Comparison of ENCODE assay signal across 8 mouse cellular contexts in the genomic region with DNA sequence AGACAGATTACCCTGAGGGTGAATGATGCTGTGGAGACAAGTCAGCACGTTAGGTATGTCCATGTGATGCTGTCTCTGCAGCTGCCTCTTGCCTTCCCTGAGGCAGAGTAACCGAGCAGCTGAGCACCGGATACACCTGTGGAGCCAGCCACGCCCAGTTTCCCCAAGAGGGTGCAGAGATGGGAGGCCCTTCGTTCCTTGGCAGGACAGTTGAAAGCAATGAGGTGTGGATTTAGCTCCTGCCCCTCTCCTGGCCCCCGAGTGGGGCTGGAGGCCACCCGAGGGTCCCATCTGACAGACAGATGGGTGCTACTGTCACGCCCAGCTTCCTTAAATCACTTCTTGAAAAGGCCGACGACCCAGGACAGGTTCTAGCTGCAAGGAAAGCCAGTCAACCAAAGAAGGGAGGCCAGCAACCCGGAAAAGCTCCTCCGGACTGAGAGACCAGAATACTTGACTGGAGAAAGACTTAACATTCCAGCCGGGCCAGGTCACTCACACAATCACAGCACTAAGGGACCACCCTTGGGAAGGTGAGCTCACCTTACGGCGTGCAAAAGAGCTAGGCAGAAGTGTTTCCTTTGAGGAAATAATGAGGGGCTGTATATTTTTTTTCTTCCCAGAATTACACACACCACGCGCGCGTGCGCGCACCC. TPM values are rescaled to one million over a fixed set of nuclear protein-coding genes. Genes with fewer than 3 reads are reported as not detected.
DNase-seq lines count a peak whose midpoint lies in the region; ATAC-seq and TF ChIP-seq lines count a peak whose summit lies in the region.

No protein-coding gene starts in this region.

- no peak for TF ChIP-seq EP300 in heart, postnatal 0 days (IDR thresholded peaks at IDR 0.05; ENCODE audit: low read depth)

- no peak for TF ChIP-seq CTCF in heart, postnatal 0 days (IDR thresholded peaks at IDR 0.05; ENCODE audit: low read depth)

- peak; percentile 84 for DNase-seq in CD4-positive helper T cell, adult 2 months (ENCODE audit: low read depth, low spot score)
- peak; percentile 34 for DNase-seq in embryo, embryonic 11 days
- DNase-seq in heart, postnatal 0 days (ENCODE audit: low spot score): no peak
- peak; percentile 50 for DNase-seq in kidney, postnatal 14 days
- DNase-seq in layer of hippocampus, adult 11-12 months (ENCODE audit: low spot score): no peak
- no peak for DNase-seq in Muller cell, postnatal 12 days (ENCODE audit: inconsistent ontology term)

- no peak overlapping the region for H3K9ac ChIP-seq in heart, postnatal 0 days (replicated peaks; ENCODE audit: low read depth, low read length)
- no peak overlapping the region for H3K9ac ChIP-seq in stomach, embryonic 14.5 days (replicated peaks; ENCODE audit: low read depth, low read length)

- peak overlapping the region; percentile 76 for H3K27ac ChIP-seq in heart, postnatal 0 days (ENCODE audit: low read depth)
- H3K27ac ChIP-seq in stomach, embryonic 14.5 days (ENCODE audit: low read length): peak overlapping the region; percentile 6; the same call in 1 of the 2 replicates

- H3K27me3 ChIP-seq in heart, postnatal 0 days (ENCODE audit: control insufficient read depth, insufficient read depth, low read length): no peaks in the 10 kb centered on the region
- H3K27me3 ChIP-seq in stomach, embryonic 14.5 days (ENCODE audit: control insufficient read depth, insufficient read depth, low read length): no peaks in the 10 kb centered on the region

- H3K36me3 ChIP-seq in heart, postnatal 0 days (replicated peaks; ENCODE audit: control insufficient read depth, insufficient read depth, low read length): no peaks in the 10 kb centered on the region
- no peaks in the 10 kb centered on the region for H3K36me3 ChIP-seq in stomach, embryonic 14.5 days (ENCODE audit: control insufficient read depth, insufficient read depth, low read length)

- WGBS in heart, postnatal 0 days: 11% methylated on average over 16 of the region's 21 CpGs
- WGBS in stomach, embryonic 14.5 days: 9% methylated on average over 16 of the region's 21 CpGs

- H3K9me3 ChIP-seq in heart, postnatal 0 days (replicated peaks; ENCODE audit: control insufficient read depth, low read length): peaks cover 4% of the 10 kb centered on the region; the same call in 1 of the 2 replicates
- no peaks in the 10 kb centered on the region for H3K9me3 ChIP-seq in stomach, embryonic 14.5 days (ENCODE audit: control insufficient read depth, low read depth, low read length)

- peak overlapping the region; percentile 37 for H3K4me3 ChIP-seq in heart, postnatal 0 days (ENCODE audit: low read depth, low read length)
- H3K4me3 ChIP-seq in stomach, embryonic 14.5 days (ENCODE audit: low read depth, low read length): no peak overlapping the region

- peak overlapping the region; percentile 54 for H3K4me2 ChIP-seq in heart, postnatal 0 days (ENCODE audit: low read depth, low read length)
- H3K4me2 ChIP-seq in stomach, embryonic 14.5 days (replicated peaks; ENCODE audit: low read depth, low read length): peak overlapping the region; percentile 35

- ATAC-seq in heart, postnatal 0 days (ENCODE audit: insufficient read depth, low read depth): no peak
- ATAC-seq in megakaryocyte, adult 5-6 weeks (ENCODE audit: poor library complexity, severe bottlenecking): peak; percentile 63
- 0 out of 2 replicates have a peak, but pooled peaks have one; percentile 58 for ATAC-seq in stomach, embryonic 14.5 days (ENCODE audit: insufficient number of reproducible peaks, insufficient read depth, low FRiP score, low read depth)

- H3K4me1 ChIP-seq in heart, postnatal 0 days (ENCODE audit: control insufficient read depth, insufficient read depth): peaks cover 13% of the 10 kb centered on the region; the same call in 1 of the 2 replicates
- peaks cover 5% of the 10 kb centered on the region; the same call in 1 of the 2 replicates for H3K4me1 ChIP-seq in stomach, embryonic 14.5 days (ENCODE audit: control insufficient read depth, insufficient read depth, low read length)

RNA-seq across cellular contexts. Expression of a gene that starts 10.4 kb away (rescaled TPM):
- 47.2 and 71.9 TPM in 2 replicates for total RNA-seq in heart, postnatal 0 days (2014; rRNA removed; ENCODE audit: low replicate concordance)
- 29.7 and 31.3 TPM in 2 replicates for polyA plus RNA-seq in heart, postnatal 0 days (2015; fragmentation: Nextera tagmentation; extraction: Ambion mirVana)
- total RNA-seq in megakaryocyte, adult 5-6 weeks (2015): 457 and 500 TPM in 2 replicates
- total RNA-seq in megakaryocyte, adult 5-6 weeks (2017): 415 and 440 TPM in 2 replicates
- 126 and 131 TPM in 2 replicates for polyA plus RNA-seq in stomach, embryonic 14.5 days (2014; fragmentation: Nextera tagmentation; extraction: Ambion mirVana)

Comparison
In these comparisons a context has a peak if more than half of its experiments do, and no peak if none do; other contexts are left out.
1. DNase-seq: peak in CD4-positive helper T cell, adult 2 months (single experiment), embryo, embryonic 11 days (single experiment) and kidney, postnatal 14 days (single experiment); none in heart, postnatal 0 days (single experiment), layer of hippocampus, adult 11-12 months (single experiment) and Muller cell, postnatal 12 days (single experiment).